Mouse (Mus musculus): Measurements from ENCODE around the gene Snx1.

DNA sequence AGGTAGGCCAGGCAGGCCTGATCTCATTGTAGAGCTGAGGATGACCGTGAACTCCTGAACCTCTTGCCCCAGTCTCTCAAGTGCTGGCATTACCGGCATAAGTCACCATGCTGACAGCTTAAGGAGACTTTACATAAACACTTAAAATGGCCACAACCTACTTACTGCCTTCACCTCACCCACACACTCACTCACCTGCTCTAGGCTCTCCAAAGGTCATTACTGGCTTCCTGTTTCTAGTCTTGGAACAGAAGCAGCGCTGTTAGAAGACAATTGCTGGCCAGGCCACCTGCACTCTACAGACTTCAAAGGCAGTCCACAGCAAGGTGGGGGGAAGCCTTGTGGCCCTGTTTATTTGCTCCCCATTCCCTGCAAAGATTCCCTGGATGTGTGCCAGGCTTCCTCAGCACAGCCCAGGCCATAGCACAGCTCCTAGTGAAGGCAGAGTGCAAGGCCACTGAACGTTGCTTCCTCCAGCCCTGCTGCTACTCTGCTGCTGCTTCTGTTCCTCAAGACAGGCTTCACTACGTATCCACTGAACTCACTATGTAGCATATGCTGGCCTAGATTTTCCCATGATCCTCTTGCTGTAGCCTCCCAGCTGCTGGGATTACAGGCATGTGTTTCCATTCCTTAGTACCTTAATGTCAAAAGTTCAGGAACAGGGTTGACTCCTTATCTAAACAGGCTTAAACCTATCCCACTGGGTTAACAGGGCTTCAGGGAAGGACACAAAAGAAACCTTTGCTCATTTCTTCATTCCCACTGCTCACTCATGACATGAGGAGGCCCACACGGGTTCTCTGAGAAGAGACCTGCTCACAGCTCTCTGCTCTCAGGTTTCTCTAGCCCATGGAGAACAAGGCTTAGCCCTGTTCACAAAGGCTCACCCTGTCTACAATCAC, 34.8 kb downstream of the Snx1 start:
- TF ChIP-seq FLI1 (IDR thresholded peaks at IDR 0.05; ENCODE audit: low read length), result no peak
- TF ChIP-seq GATA1 (IDR thresholded peaks at IDR 0.05; ENCODE audit: borderline replicate concordance, low read length), result no peak

Data from megakaryocyte, embryonic 14.5 days (primary cell).